Mouse (Mus musculus) gastrocnemius, adult 8-10 months (tissue): Measurements from ENCODE around the gene Ptch2. TPM values are rescaled to one million over a fixed set of nuclear protein-coding genes. Genes with fewer than 3 reads are reported as not detected.

Source experiments
- DNase-seq, 2 experiments: peaks; one replicate each; pipeline ENCODE4 v3.0.0; 2022; ENCODE audit warnings: low spot score in 2 of 2
- total RNA-seq, 4 experiments: library from RNA; stranded (reverse); gene quantifications; 2 replicates each; pipeline ENCODE4 v1.2.4; 2022

Ptch2 gene
- total RNA-seq: under 1 TPM; 0.22 to 0.76 (median 0.69) TPM

DNA sequence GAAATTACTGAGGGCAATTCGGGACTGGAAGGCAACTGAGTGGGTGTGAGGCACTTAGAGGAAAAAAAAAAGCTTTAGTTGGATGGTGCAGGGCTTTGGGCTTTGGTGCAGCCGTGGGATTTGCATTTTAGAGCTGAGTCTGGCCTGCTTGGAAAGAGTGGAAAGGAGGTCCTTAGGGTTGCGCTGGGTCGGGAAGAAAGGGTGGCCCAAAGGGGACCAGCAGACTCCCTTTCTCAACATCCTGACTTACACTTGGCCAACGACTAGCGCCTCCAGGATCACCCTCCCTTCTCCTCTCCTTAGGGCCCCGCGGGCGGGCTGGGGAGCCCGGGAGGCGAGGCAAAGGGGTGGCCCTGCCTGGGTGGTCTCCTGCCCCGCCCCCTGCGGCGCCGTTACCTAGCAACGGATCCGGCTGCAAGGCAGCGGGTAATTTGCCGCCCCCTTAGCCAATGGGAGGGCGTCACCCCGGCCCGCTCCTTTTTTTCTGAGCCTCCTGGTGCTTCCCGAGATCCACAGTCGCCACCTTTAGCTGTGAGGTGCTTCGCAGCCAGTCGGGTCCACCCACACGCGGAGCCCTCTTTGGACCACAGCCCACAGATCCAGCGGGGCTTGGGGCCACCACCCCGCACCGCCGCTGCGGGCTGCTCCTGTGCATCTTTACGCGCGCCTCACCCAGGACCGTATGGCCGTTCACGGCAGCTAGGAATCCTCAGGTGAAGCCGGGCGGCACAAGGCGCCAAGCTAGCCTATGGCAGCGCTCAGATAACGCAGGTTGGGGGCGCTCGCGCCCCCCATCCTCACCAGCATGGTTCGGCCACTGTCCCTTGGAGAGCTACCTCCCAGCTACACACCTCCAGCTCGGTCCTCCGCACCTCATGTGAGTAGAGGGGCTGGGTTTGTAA is at the start of gene Ptch2:
Gene Ptch2, plus strand, starts transcription at position 525 of the 902 bp plus-strand sequence.
- peak; percentile 57 to 73 for DNase-seq

DNA sequence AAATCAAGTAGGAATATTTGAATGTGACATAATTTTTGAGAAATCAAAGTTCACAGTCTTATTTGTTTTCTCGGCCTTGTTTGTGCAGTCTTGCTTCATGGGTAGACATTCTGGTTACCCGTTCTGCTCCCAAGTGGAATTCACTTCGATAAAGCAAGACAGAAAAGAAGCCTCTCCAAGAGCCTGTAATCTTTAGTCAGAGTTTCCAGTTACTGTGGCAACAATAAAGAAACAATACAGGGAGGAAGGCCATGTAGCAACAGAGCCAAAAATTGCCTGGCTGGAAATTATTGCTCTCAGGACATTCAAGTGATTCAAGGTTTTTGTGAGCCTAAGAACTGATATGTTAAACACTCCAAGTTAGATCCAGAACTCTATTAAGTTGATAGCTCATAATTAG is 47.0 kb upstream of the Ptch2 start:
- peak in 1 of 2 experiments; percentile 22 for DNase-seq

DNA sequence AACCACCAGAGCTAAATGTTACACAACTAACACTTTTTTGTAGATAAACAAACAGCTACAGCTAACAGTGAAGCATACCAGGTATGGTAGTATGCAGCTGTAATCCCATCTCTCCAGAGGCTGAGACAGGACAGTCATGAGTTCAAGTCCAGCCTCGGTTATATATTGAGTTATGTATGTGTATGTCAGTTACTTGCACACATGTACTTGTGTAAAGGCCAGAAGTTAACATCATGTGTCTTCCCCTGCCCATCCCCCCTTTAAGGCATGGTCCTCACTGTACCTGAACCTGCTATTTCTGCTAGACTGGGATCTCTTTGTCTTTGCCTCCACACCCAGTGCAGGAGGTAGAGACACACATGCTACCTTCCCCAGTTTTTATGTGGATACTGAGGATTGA is 46.4 kb upstream of the Ptch2 start:
- DNase-seq: no peak

DNA sequence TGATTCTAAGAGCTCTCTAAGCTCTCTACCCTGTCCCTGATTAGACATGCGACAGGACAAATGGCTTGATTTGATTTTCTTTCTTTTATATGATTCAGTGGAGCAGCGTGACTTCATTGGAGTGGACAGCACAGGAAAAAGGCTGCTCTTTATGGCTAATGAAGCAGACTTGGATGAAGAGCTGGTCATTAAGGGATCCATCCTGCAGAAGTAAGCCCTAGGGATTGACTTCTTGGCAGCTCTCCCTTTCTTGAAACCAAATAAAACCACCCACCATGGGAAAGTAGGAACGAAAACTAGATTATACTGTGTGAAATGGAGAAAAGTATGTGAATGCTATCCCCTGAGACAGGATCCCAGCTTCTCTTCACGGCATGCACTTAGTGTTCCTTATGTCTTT is 43.2 kb upstream of the Ptch2 start:
- peak in 1 of 2 experiments; percentile 21 for DNase-seq

DNA sequence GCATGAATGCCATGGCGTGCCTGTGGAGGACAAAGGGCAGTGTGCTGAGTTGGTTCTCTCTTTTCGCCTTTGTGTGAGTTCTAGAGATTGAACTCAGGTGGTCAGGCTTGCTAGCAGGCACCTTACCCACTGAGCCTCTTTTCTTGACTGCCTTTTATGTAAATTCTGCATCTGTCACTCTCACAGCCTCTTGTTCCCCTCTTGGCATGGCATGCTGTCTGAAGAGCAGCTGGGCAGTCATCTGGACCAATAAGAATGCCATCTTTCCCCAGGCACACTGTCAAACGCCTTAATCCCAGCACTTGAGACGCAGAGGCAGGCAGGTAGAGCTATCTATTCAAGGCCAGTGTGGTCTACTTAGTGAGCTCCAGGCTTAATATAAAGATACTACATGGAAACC is 41.9 kb upstream of the Ptch2 start:
- no peak for DNase-seq

DNA sequence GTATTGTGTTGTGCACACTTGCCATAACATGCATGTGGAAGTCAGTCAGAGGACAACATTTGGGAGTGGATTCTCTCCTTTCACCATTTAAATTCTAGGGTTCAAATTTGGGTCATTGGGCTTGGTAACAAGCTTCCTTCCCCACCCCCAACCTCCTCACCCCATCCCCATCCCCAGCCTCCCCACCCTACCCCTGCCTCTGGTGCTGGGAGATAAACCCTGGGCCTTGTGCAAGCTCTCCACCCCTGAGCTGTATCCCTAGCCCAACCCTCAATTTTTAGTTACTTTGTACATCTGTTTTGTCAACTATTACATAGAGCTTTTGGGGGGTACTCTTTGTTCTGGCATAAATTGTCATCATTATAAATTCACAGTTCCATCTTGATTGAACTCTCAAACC is 39.8 kb upstream of the Ptch2 start:
- no peak for DNase-seq

DNA sequence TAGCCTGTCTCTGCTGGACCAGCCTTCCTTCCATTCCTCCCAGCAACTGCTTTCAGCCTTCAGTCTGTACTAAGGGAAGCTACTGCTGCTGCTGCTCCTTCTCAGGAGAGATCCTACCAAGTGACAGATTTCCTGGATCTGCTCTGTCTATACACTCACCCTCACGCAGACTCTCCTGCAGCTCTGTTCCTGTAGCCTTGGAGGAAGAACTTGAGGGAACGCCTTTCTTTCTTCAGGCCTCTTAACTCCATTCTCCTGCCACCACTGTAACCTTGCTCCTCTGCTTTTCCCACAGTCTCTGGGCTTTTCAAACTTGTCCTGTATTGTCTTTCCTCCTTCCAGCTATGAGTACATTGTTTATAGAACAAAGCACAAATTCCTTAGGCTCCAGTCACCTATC is 39.4 kb upstream of the Ptch2 start:
- no peak for DNase-seq

DNA sequence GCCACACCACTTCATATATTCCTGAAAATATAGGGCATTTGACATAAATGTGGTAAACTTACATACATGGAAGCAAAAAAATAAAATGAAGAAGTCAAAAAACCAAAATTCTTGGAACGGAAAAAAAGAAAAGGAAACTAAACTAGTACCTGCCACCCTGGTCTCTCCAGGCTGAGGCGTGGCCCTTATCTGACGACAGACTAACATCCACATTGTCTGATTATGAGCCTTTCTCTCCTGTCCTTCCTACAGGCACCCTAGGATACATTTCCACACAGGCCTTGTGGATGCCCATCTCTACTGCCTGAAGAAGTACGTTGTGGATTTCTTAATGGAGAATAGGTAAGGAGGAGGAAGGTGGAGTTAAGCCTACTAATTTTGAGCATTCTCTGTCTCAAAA is 37.4 kb upstream of the Ptch2 start:
- DNase-seq: no peak

DNA sequence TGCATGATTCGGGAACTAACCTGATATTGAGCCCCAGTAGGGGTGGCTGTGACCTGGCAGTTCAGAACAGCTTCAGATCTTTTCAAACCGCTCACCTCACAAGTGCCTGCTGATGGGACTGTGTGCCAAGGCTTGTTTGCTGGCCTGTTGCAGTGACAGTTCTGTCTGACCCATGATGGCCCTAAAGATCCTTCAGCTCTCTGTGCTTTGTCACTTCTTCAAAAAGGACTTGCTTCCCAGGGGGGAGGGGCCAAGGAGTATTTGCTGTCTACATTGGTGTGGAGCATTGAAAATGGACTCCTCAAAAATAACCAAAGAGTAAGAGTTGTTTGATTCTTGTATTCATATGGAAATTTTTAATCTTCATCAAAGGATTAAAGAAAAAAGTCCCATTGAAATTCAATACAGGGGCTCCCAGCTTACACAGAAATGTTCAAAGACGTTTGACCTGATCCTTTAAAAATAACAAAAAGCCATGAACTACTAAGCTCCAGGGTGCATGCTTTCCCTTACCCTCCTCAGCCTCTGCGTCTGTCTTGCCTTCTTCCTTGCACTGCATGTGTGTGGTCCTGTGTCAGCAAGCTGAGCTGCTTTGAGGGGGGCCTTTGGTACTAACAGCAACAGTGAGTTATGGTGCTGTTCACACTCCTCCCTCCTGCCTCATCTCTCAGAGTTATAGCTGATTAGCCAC is 33.0 kb upstream of the Ptch2 start:
- DNase-seq: no peak

DNA sequence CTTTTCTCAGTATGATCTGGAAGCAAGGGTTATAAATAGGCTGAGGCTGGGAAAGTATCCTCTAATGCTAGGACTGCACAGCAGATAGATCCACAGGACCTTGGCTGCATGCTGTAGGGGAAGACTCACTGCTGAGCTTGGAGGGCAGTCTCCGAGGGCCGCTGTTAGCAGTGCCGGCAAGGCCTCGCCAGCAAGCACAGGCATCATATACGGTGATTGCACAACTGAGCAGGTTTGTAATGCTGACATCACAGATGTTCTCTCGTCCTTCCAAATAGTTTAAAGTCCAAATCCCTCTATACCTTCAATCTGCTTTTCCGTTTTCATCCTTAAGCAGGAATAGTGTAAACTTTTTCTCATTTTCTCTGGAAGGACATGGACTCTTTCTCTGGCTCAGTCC is 27.8 kb upstream of the Ptch2 start:
- no peak for DNase-seq

DNA sequence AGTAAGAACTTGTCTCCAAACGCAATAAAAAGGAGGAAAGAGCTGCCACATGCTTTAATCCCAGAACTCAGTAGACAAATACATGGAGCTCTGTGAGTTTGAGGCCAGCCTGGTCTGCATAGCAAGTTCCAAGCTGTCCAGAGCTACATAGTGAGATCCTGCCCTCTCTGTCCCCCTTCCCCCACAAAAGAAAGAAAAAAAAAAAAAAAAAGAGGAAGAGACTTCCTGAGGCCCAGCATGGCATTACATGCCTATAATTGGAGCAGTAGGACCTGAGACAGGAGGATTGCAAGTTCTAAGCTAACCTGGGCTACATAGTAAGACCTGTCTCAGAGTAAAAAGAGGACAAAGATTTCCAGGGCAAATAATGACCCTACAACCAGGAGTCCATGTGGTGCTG is 26.2 kb upstream of the Ptch2 start:
- no peak for DNase-seq

DNA sequence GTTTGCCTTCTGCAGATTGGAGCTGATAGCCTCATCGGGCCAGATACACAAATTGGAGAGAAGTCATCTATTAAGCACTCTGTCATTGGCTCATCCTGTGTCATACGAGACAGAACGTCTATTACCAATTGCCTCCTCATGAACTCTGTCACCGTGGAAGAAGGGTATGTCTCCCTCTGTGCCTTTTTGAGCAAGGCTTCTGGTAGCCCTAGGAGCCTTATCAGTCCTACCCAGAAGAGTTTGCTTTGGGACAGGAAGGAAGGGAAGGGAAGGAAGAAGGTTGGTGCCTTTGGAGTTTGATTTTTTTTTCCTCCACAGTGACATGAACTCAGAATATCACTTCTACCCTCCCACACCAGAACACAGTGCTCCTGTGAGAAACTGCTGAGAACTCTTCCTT is 25.3 kb upstream of the Ptch2 start:
- no peak for DNase-seq

DNA sequence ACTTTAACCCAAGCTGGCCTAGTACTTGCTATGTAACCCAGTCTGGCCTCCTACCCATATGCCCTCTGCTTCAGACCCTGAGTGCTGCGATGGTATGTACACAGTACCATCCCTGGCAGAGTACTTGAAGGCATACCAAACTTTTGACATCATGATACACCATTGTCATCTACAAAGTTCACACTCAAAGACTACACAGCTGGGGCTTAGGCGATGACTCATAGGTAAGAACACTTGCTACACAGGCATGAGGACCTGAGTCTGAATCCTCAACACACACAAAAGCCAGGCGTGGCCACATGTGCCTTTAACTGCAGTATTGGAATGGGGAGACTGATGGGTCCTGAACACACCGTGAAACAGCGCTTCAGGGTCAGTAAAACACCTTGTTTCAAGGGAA is 24.7 kb upstream of the Ptch2 start:
- DNase-seq: no peak

DNA sequence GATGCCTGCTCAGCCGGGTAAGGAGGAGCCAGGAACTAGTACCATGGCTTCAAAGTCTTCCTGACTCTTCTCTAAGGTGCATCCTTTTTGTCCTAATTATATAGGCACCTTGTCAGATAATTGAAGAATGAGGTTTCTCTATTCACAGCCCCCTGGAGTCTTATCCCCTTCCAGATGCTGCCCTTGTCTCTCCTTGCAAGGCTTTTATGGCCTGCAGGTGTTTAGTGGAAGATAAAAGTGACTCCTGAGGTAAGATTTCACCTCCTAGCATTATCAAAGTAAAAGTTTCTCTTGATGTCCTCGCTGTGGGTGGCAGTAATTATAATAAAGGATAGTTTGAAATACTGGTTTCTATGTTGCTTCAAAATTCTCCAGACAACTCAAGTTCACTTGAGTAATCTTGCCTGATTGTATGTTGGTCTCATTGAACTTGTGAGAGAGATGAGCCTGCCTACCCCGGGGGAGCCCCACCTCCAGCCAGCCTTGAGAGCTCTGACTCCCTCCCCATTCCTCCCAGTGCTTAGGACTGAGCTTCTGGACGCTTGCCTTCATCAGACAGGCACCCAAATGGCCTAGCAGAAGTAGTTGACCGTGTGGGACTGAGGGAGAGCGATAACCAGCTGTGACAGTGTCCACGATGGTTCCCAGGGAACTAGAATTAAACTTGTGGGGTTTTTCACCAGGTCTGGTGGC is 7.8 kb upstream of the Ptch2 start:
- DNase-seq: no peak

DNA sequence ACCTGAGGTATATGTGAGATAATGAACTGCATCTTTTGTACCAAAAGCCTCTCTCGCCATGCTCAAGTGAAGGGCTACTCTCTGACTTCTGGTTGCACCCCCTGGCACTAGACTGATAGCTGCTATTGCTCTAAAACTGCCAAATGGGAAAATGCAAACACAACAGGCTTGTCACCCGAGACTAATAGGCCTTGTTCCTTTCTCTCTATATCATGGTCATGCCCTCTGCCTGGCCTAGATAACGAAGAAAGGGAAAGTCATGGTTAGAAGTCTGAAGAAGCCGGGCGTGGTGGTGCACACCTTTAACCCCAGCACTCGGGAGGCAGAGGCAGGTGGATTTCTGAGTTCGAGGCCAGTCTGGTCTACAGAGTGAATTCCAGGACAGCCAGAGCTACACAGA is 5.3 kb upstream of the Ptch2 start:
- no peak for DNase-seq

DNA sequence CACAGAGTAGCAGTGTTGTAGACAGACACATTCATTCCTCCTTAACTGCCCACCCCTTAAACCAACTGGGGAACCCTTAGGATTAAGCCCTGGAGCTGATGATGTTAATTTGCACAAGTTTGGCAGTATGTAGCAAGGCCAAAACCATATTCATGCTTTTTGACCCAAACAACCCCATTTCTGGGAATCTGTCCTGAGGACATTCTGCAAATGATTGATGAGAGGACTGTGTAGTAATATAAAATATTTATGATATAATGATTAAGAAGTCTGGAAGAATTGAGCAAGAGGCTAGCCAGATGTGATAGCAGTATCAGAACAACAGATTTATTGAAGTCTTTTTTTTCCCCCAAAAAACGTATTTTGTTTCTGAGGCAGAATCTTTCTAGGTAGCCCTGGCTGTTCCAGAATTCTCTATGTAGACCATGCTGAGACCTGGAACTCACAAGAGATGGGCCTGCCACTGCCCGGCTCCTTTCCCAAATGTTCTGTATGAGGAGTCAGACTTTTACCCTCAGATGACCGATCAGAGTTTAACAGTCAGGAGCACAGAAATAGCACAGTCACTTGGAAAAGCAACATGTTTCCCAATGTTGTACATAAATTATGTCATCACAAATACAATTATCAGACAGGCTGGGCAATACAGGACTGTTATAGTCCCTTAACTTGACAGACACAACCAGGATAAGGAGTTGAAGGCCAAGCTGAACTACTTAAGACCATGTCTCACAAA is 1.1 kb upstream of the Ptch2 start:
- no peak for DNase-seq

DNA sequence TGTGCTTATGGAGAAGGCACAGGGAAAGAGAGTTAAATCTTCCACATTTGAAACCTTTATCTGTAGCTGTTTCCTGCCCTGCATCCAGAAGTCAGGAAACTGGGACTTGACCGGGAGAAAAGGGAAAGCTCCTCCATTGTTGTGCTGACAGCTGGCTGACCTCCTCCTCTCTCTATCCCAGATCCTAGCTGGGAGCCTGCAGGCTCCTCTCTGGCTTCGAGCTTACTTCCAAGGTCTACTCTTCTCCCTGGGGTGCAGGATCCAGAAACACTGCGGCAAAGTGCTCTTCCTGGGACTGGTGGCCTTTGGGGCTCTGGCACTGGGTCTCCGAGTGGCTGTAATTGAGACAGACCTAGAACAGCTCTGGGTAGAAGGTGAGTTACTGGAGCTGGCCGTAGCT is 791 bp downstream of the Ptch2 start:
- DNase-seq: no peak

DNA sequence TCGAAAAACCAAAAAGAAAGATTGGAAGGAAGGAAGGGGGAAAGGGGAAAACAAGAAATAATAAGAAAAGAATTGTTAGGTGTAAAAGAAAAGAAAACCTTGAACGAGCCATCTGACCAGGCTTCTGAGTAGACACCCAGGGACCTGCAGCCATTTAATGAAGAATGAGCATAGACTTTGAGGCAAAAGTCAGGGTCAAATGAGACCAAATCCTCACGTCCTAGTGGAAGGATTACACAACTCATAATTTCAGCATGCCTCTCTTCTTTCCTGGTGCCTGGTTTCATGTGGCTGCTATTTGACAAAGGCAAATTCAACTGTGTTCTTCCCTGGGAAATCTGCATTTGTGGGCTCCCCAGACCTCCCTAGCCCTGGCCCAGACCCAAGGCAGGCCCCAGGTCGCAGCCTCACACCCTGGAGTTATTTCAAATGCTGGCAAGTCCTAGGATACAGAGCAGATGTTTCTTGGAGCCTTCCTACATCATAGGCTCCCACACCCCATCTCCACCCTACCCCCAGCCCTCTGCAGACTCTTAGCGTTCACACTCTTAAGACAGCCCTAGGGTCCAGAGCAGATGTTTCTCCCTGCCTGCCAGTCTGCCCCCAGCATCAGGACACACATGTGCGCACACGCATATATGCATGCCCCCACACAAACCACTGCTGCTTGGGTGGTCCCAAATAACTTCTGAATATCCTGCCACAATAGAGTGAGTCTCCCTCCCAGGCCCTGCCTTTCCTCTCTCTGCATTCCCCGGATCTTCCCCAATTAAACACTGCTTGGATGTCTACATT is 2.3 kb downstream of the Ptch2 start:
- no peak for DNase-seq

DNA sequence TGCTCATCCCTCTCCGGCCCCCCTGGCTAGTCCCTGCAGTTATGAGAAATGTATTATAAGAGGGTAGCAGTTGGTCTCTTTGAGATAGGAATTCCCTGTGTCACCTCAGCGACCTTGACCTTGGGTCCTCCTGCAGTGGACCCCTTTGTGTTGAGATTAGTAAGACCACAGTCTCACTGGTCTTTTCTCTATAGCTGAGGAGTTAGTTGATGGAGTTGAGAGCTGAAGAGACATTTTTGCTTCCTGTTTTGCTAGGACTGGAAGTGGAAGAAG is 2.8 kb downstream of the Ptch2 start:
- no peak for DNase-seq

DNA sequence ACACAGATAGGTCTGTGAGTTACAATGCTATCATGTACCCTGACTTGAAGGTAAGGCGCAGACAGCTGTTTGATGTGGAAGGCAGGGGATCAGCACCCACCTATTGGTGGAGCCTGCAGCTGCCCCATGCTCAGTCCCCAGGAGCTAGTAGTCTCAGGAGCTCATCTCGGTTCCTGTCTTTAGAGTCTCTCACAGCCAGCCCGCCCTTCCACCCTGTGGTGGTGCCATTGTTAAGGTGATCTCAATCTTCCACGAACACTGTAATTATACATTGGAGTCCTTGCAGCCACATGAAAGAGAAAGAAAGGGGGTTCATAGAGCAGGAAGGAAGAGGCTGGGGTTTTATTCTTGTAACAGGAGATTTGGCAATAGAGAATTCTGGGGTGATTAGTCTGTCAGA is 4.2 kb downstream of the Ptch2 start:
- DNase-seq: no peak

DNA sequence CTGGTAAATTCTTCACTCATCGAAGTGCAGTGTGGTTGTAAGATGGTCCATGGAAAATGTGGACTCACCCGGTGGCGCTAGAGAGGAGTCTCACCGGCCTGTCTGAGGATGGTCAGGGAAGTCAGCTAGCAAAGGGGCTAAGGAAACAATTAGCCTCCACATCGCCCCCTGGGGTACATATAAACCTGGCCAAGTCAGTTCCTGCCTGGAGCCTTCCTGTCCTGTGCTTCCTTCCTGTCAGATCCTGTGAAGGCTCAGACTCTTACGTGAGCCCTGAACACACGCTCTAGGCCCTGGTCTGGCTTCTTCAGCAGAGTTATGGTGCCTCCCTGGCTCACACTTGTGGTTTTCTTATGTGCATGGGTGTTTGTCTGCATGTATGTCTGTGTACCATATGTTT is 5.3 kb downstream of the Ptch2 start:
- DNase-seq: no peak
